Mouse (Mus musculus) embryonic fibroblast, embryonic 13.5 days (primary cell): ENCODE data around the gene Fbxo33.

Source experiments
- CTCF ChIP-seq: IDR thresholded peaks from 2 replicates; pipeline ENCODE4 v1.5.1; 2011; ENCODE audit warnings: mild to moderate bottlenecking, control low read depth, low read length, moderate library complexity, borderline replicate concordance; ENCODE audit not compliant: insufficient read depth
- POLR2A ChIP-seq: IDR thresholded peaks from 2 replicates; pipeline ENCODE4 v1.6.1; 2011; ENCODE audit warnings: low read depth, mild to moderate bottlenecking, control low read depth, low read length, moderate library complexity

DNA sequence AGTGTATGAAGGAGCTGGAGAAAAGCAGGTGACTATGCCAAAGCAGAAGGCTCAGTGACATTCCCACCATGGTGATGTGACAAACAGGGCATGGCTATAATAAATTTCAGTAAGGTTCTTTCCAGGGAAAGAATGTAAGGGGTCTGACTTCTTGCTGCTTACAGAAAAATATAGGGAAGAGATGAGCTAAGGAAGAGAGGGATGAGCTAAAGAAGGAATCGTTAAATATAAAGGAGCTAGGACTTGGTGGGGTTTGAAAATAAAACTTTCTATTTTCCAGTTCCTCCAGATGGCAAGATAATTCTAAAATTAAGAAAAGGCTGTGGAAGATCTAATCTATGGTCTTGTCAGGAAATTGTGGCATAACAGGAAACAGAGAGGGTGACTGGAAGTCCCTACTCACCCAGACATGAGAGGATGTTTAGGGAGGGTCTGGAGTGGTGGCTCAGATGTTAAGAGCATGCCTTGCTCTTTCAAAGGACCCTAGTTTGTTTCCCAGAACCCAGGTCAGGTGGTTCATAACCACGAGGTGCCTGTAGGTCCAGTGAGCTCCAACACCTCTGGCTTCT is 30.8 kb upstream of the Fbxo33 start:
- TF ChIP-seq CTCF = no peak
- TF ChIP-seq POLR2A = no peak
